Mouse (Mus musculus): ENCODE data around the gene Aspa. TPM values are rescaled to one million over a fixed set of nuclear protein-coding genes. Genes with fewer than 3 reads are reported as not detected.
"Not testable (repeated sequence)": the region's sequence is repeated elsewhere in the genome, so short reads cannot be mapped to it uniquely, and the experiment has no call there.

Gene Aspa
- polyA plus RNA-seq, 1 experiment from 2014 or later = 6.3 TPM

- ATAC-seq (ENCODE audit: low FRiP score, low TSS enrichment); H3K36me3 ChIP-seq (ENCODE audit: control insufficient read depth, insufficient read depth, low read length); H3K4me2 ChIP-seq (replicated peaks; ENCODE audit: low read depth, low read length); H3K9ac ChIP-seq (ENCODE audit: low read depth, low read length); H3K4me1 ChIP-seq (ENCODE audit: control insufficient read depth, insufficient read depth, low read length); H3K4me3 ChIP-seq (ENCODE audit: low read length); H3K27ac ChIP-seq (ENCODE audit: low read depth, low read length); H3K9me3 ChIP-seq (ENCODE audit: control insufficient read depth, low read length); H3K27me3 ChIP-seq (ENCODE audit: control insufficient read depth, insufficient read depth, low read length): not testable (repeated sequence)
- 73% methylated on average over 2 of the region's 2 CpGs for WGBS
These were observed 10.8 kb downstream of the Aspa start for GRCm38 (mm10) chr11:73318581-73318980.

GRCm38 (mm10) chr11:73315961-73316360, 13.4 kb downstream of the Aspa start:
- no peaks in the 10 kb centered on the region for H3K27me3 ChIP-seq (ENCODE audit: control insufficient read depth, insufficient read depth, low read length)

GRCm38 (mm10) chr11:73303123-73303522, 26.3 kb downstream of the Aspa start:
- no peak overlapping the region for H3K27ac ChIP-seq (ENCODE audit: low read depth, low read length)
- no peak overlapping the region for H3K4me2 ChIP-seq (replicated peaks; ENCODE audit: low read depth, low read length)
- H3K36me3 ChIP-seq (ENCODE audit: control insufficient read depth, insufficient read depth, low read length) = no peaks in the 10 kb centered on the region
- ATAC-seq (ENCODE audit: low FRiP score, low TSS enrichment) = no peak
- 68% methylated on average over 2 of the region's 2 CpGs for WGBS
- H3K4me1 ChIP-seq (ENCODE audit: control insufficient read depth, insufficient read depth, low read length) = no peaks in the 10 kb centered on the region
- no peaks in the 10 kb centered on the region for H3K9me3 ChIP-seq (ENCODE audit: control insufficient read depth, low read length)
- H3K27me3 ChIP-seq (ENCODE audit: control insufficient read depth, insufficient read depth, low read length) = no peaks in the 10 kb centered on the region
- H3K4me3 ChIP-seq (ENCODE audit: low read length) = no peak overlapping the region
- H3K9ac ChIP-seq (ENCODE audit: low read depth, low read length) = no peak overlapping the region

More at GRCm38 (mm10) chr11:73315961-73316360, 13.4 kb downstream of the Aspa start:
- 45% methylated on average over 3 of the region's 3 CpGs for whole genome bisulfite sequencing
- Histone ChIP-seq H3K27ac (ENCODE audit: low read depth, low read length) (no peak overlapping the region), H3K9ac (ENCODE audit: low read depth, low read length) (no peak overlapping the region), H3K4me1 (ENCODE audit: control insufficient read depth, insufficient read depth, low read length) (no peaks in the 10 kb centered on the region), H3K36me3 (ENCODE audit: control insufficient read depth, insufficient read depth, low read length) (no peaks in the 10 kb centered on the region), H3K4me2 (replicated peaks; ENCODE audit: low read depth, low read length) (no peak overlapping the region), H3K9me3 (ENCODE audit: control insufficient read depth, low read length) (no peaks in the 10 kb centered on the region), H3K4me3 (ENCODE audit: low read length) (no peak overlapping the region)
- no peak for ATAC-seq (ENCODE audit: low FRiP score, low TSS enrichment)

DNA sequence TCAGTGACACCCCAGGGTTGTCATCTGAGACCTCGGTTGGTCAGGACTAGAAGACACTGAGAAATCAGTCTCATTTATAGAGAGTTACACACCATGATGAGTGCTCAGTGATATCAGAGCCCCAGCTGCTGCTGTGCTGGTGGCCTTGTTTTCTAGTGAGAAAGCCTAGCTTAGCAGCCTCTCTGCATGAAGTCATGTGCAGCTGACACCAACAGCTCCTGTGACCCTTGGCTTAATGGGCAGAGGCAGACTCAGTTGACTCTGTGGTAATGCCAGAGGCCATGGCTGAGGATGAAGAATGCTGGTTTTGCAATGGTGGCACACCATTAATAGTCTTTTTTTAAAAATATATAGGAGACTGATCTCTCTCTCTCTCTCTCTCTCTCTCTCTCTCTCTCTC, 39.8 kb downstream of the Aspa start:
- Histone ChIP-seq H3K4me2 (replicated peaks; ENCODE audit: low read depth, low read length) (no peak overlapping the region), H3K9ac (ENCODE audit: low read depth, low read length) (no peak overlapping the region), H3K36me3 (ENCODE audit: control insufficient read depth, insufficient read depth, low read length) (no peaks in the 10 kb centered on the region), H3K4me3 (ENCODE audit: low read length) (no peak overlapping the region), H3K27me3 (ENCODE audit: control insufficient read depth, insufficient read depth, low read length) (no peaks in the 10 kb centered on the region), H3K27ac (ENCODE audit: low read depth, low read length) (no peak overlapping the region), H3K9me3 (ENCODE audit: control insufficient read depth, low read length) (no peaks in the 10 kb centered on the region), H3K4me1 (ENCODE audit: control insufficient read depth, insufficient read depth, low read length) (no peaks in the 10 kb centered on the region)
- WGBS = 83% methylated on average over 1 of the region's 1 CpGs
- no peak for ATAC-seq (ENCODE audit: low FRiP score, low TSS enrichment)

- Histone ChIP-seq H3K36me3 (ENCODE audit: control insufficient read depth, insufficient read depth, low read length) (no peaks in the 10 kb centered on the region), H3K4me2 (replicated peaks; ENCODE audit: low read depth, low read length) (no peak overlapping the region), H3K27me3 (ENCODE audit: control insufficient read depth, insufficient read depth, low read length) (no peaks in the 10 kb centered on the region), H3K4me3 (ENCODE audit: low read length) (no peak overlapping the region), H3K4me1 (ENCODE audit: control insufficient read depth, insufficient read depth, low read length) (peaks cover 13% of the 10 kb centered on the region), H3K9ac (ENCODE audit: low read depth, low read length) (no peak overlapping the region), H3K27ac (ENCODE audit: low read depth, low read length) (no peak overlapping the region), H3K9me3 (ENCODE audit: control insufficient read depth, low read length) (no peaks in the 10 kb centered on the region)
- ATAC-seq (ENCODE audit: low FRiP score, low TSS enrichment) = no peak
These were observed 45.0 kb downstream of the Aspa start for GRCm38 (mm10) chr11:73284351-73284750.

DNA sequence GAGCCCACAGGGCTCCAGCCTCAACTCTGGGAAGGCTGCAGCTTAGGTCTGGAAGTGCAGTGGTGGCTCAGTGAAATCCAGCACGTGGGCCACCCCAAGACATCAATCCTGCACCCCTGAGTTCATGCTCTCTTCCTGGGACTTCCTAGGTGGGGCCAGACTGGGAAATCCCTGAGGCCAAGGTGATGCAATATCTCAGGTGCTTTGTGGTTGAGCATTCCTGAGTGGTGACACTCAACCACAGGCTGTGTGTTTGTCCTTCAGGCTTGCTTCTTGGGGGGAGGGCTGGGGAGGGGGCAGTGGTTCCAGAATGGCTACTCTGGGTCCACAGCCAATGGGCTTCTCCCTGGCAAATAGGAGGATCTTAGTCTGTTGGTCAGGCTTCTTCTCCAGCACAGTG, 45.5 kb downstream of the Aspa start:
- 64% methylated on average over 1 of the region's 1 CpGs for WGBS
- H3K4me3 ChIP-seq (ENCODE audit: low read length) = no peak overlapping the region
- H3K9me3 ChIP-seq (ENCODE audit: control insufficient read depth, low read length) = no peaks in the 10 kb centered on the region
- H3K4me1 ChIP-seq (ENCODE audit: control insufficient read depth, insufficient read depth, low read length) = peaks cover 13% of the 10 kb centered on the region
- 0 out of 2 replicates have a peak overlapping the region, but pooled peaks have one; percentile 4 for H3K4me2 ChIP-seq (replicated peaks; ENCODE audit: low read depth, low read length)
- H3K27ac ChIP-seq (ENCODE audit: low read depth, low read length) = no peak overlapping the region
- H3K27me3 ChIP-seq (ENCODE audit: control insufficient read depth, insufficient read depth, low read length) = no peaks in the 10 kb centered on the region
- H3K9ac ChIP-seq (ENCODE audit: low read depth, low read length) = no peak overlapping the region
- ATAC-seq (ENCODE audit: low FRiP score, low TSS enrichment) = no peak
- no peaks in the 10 kb centered on the region for H3K36me3 ChIP-seq (ENCODE audit: control insufficient read depth, insufficient read depth, low read length)

- Histone ChIP-seq H3K9me3 (ENCODE audit: control insufficient read depth, low read length) (no peaks in the 10 kb centered on the region), H3K4me3 (ENCODE audit: low read length) (no peak overlapping the region), H3K36me3 (ENCODE audit: control insufficient read depth, insufficient read depth, low read length) (no peaks in the 10 kb centered on the region), H3K27ac (ENCODE audit: low read depth, low read length) (no peak overlapping the region), H3K27me3 (ENCODE audit: control insufficient read depth, insufficient read depth, low read length) (no peaks in the 10 kb centered on the region), H3K9ac (ENCODE audit: low read depth, low read length) (no peak overlapping the region), H3K4me1 (ENCODE audit: control insufficient read depth, insufficient read depth, low read length) (peaks cover 13% of the 10 kb centered on the region), H3K4me2 (replicated peaks; ENCODE audit: low read depth, low read length) (no peak overlapping the region)
- WGBS = 32% methylated on average over 9 of the region's 9 CpGs
- ATAC-seq (ENCODE audit: low FRiP score, low TSS enrichment) = peak; percentile 44; the same call in 1 of the 2 replicates
These were observed 46.0 kb downstream of the Aspa start for GRCm38 (mm10) chr11:73283369-73283768.

- 0 out of 2 replicates have a peak overlapping the region, but pooled peaks have one; percentile 31 for H3K9ac ChIP-seq (ENCODE audit: low read depth, low read length)
- no peaks in the 10 kb centered on the region for H3K27me3 ChIP-seq (ENCODE audit: control insufficient read depth, insufficient read depth, low read length)
- H3K4me2 ChIP-seq (replicated peaks; ENCODE audit: low read depth, low read length) = peak overlapping the region; percentile 48
- H3K27ac ChIP-seq (ENCODE audit: low read depth, low read length) = no peak overlapping the region
- H3K4me1 ChIP-seq (ENCODE audit: control insufficient read depth, insufficient read depth, low read length) = peaks cover 13% of the 10 kb centered on the region
- WGBS = 3% methylated on average over 16 of the region's 16 CpGs
- H3K9me3 ChIP-seq (ENCODE audit: control insufficient read depth, low read length) = no peaks in the 10 kb centered on the region
- H3K36me3 ChIP-seq (ENCODE audit: control insufficient read depth, insufficient read depth, low read length) = no peaks in the 10 kb centered on the region
- ATAC-seq (ENCODE audit: low FRiP score, low TSS enrichment) = peak; percentile 81
- peak overlapping the region; percentile 34 for H3K4me3 ChIP-seq (ENCODE audit: low read length)
These were observed 47.8 kb downstream of the Aspa start for GRCm38 (mm10) chr11:73281528-73282027.

- Histone ChIP-seq H3K36me3 (ENCODE audit: control insufficient read depth, insufficient read depth, low read length) (no peaks in the 10 kb centered on the region), H3K27me3 (ENCODE audit: control insufficient read depth, insufficient read depth, low read length) (no peaks in the 10 kb centered on the region), H3K27ac (ENCODE audit: low read depth, low read length) (no peak overlapping the region), H3K4me2 (replicated peaks; ENCODE audit: low read depth, low read length) (no peak overlapping the region; the same call in 1 of the 2 replicates), H3K4me3 (ENCODE audit: low read length) (no peak overlapping the region), H3K9me3 (ENCODE audit: control insufficient read depth, low read length) (no peaks in the 10 kb centered on the region), H3K4me1 (ENCODE audit: control insufficient read depth, insufficient read depth, low read length) (peaks cover 13% of the 10 kb centered on the region), H3K9ac (ENCODE audit: low read depth, low read length) (no peak overlapping the region)
- 0 out of 2 replicates have a peak, but pooled peaks have one; percentile 24 for ATAC-seq (ENCODE audit: low FRiP score, low TSS enrichment)
- 11% methylated on average over 5 of the region's 5 CpGs for WGBS
These were observed 48.7 kb downstream of the Aspa start for GRCm38 (mm10) chr11:73280710-73281109.

Data from kidney, embryonic 14.5 days (tissue).